ENCODE assay signal across 20 mouse cellular contexts in the genomic region with DNA sequence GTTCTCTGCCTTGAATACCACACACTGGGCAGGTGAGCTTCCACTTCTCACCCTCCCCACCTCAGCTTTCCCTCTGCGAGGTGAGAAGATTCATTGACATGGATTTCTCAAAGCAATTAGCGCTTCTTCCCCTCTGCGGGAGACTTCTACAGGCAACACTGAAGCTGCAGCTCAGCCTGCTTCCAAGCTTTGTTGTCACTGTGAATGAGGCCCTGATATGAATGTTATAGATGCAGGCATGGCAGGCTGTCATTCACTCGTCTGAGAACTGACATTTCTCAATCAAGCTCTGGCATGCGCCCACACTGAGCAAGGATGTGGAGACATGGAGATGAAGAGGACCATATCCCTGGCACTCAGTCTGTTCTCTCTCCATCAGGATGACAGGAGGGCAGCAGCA. TPM values are rescaled to one million over a fixed set of nuclear protein-coding genes. Genes with fewer than 3 reads are reported as not detected.
"Had no signal": no experiment of that assay in that cellular context is flagged by ENCODE, and none has a peak within 500 bp of the region (broad histone marks: within the 10 kb centered on the region; RNA-seq: fewer than 3 reads in every experiment).

No protein-coding gene starts in this region.

- DNase-seq: kidney, adult 11 months; kidney, adult 8-10 months; kidney, postnatal 10 days; kidney, postnatal 36 days; liver; lung, adult 18-20 months; lung, postnatal 10 days; lung, postnatal 36 days; spleen, adult 18-20 months; thymus, adult 18-20 months; thymus, postnatal 36 days had no signal

- ATAC-seq: liver, embryonic 12.5 days; midbrain, embryonic 16.5 days had no signal

- H3K4me1 ChIP-seq: kidney, embryonic 15.5 days; limb, embryonic 10.5 days; limb, embryonic 13.5 days; liver, embryonic 12.5 days; liver, embryonic 15.5 days; lung, embryonic 15.5 days; midbrain, embryonic 12.5 days had no signal

- H3K9me3 ChIP-seq: kidney, embryonic 15.5 days; limb, embryonic 10.5 days; limb, embryonic 13.5 days; liver, embryonic 12.5 days; liver, embryonic 15.5 days; lung, embryonic 15.5 days; megakaryocyte, embryonic 14.5 days; midbrain, embryonic 12.5 days had no signal

- H3K36me3 ChIP-seq: kidney, embryonic 15.5 days; limb, embryonic 10.5 days; limb, embryonic 13.5 days; liver, embryonic 12.5 days; liver, embryonic 15.5 days; lung, embryonic 15.5 days; midbrain, embryonic 12.5 days had no signal

- H3K4me3 ChIP-seq: kidney, embryonic 15.5 days; limb, embryonic 10.5 days; limb, embryonic 13.5 days; liver, embryonic 12.5 days; liver, embryonic 15.5 days; lung, embryonic 15.5 days; megakaryocyte, embryonic 14.5 days; midbrain, embryonic 12.5 days had no signal

- H3K4me2 ChIP-seq: kidney, embryonic 15.5 days; limb, embryonic 13.5 days; liver, embryonic 12.5 days; liver, embryonic 15.5 days; lung, embryonic 15.5 days; midbrain, embryonic 12.5 days had no signal

- H3K27ac ChIP-seq: kidney, embryonic 15.5 days; limb, embryonic 10.5 days; limb, embryonic 13.5 days; liver, embryonic 12.5 days; liver, embryonic 15.5 days; lung, embryonic 15.5 days; midbrain, embryonic 12.5 days had no signal

- H3K9ac ChIP-seq: kidney, embryonic 15.5 days; limb, embryonic 13.5 days; liver, embryonic 12.5 days; liver, embryonic 15.5 days; lung, embryonic 15.5 days; midbrain, embryonic 12.5 days had no signal

- H3K27me3 ChIP-seq: kidney, embryonic 15.5 days; limb, embryonic 13.5 days; liver, embryonic 15.5 days; lung, embryonic 15.5 days; midbrain, embryonic 12.5 days had no signal

RNA-seq across cellular contexts. Expression of a gene that starts 52.2 kb away (rescaled TPM):
- polyA plus RNA-seq: limb, embryonic 10.5 days; liver, embryonic 12.5 days had no signal
